In genomic region chr2:118510447-118511310, GRCm38 (mm10) we compare ENCODE assay signal across 8 mouse cellular contexts. TPM values are rescaled to one million over a fixed set of nuclear protein-coding genes. Genes with fewer than 3 reads are reported as not detected.
DNase-seq lines count a peak whose midpoint lies in the region; ATAC-seq and TF ChIP-seq lines count a peak whose summit lies in the region.

No protein-coding gene starts in this region.

- no peak for TF ChIP-seq POLR2A in liver, adult 2 months (IDR thresholded peaks at IDR 0.05; ENCODE audit: extremely low read depth, insufficient read depth, low read length)

- intact Hi-C loops in heart, postnatal 10 days (cut with DNase I), result loop anchor here (2.0 kb wide), 2 partner anchors 20 to 36 kb away; no protein-coding TSS in a partner anchor

- no peak overlapping the region for H3K27ac ChIP-seq in liver, adult 2 months (replicated peaks; ENCODE audit: insufficient read depth, low read depth, low read length)
- no peak overlapping the region for H3K27ac ChIP-seq in liver, embryonic 11.5 days (ENCODE audit: low read depth, low read length)
- no peak overlapping the region for H3K27ac ChIP-seq in forebrain, postnatal 0 days (ENCODE audit: low read depth, low read length)
- H3K27ac ChIP-seq in liver, embryonic 16.5 days (ENCODE audit: low read length), result no peak overlapping the region
- peak overlapping the region; percentile 60 for H3K27ac ChIP-seq in neural tube, embryonic 15.5 days (replicated peaks)

- no peaks in the 10 kb centered on the region for H3K36me3 ChIP-seq in liver, adult 2 months (ENCODE audit: control insufficient read depth, insufficient read depth, low read length)
- H3K36me3 ChIP-seq in liver, embryonic 11.5 days (ENCODE audit: control insufficient read depth, insufficient read depth, low read length), result no peaks in the 10 kb centered on the region
- H3K36me3 ChIP-seq in forebrain, postnatal 0 days (ENCODE audit: insufficient read depth), result no peaks in the 10 kb centered on the region
- H3K36me3 ChIP-seq in liver, embryonic 16.5 days (ENCODE audit: control insufficient read depth, insufficient read depth), result no peaks in the 10 kb centered on the region
- no peaks in the 10 kb centered on the region for H3K36me3 ChIP-seq in neural tube, embryonic 15.5 days

- no peak for ATAC-seq in liver, embryonic 11.5 days (replicated peaks; ENCODE audit: low FRiP score)
- peak; percentile 95 for ATAC-seq in forebrain, postnatal 0 days
- peak; percentile 24; the same call in 1 of the 2 replicates for ATAC-seq in liver, embryonic 16.5 days (ENCODE audit: low read depth)
- ATAC-seq in neural tube, embryonic 15.5 days (ENCODE audit: low FRiP score), result peak; percentile 91

- 47% methylated on average over 29 of the region's 29 CpGs for WGBS in liver, adult 2 months
- WGBS in liver, embryonic 11.5 days, result 70% methylated on average over 29 of the region's 29 CpGs
- 32% methylated on average over 29 of the region's 29 CpGs for WGBS in forebrain, postnatal 0 days
- 71% methylated on average over 29 of the region's 29 CpGs for WGBS in liver, embryonic 16.5 days (ENCODE audit: insufficient replicate concordance)
- 31% methylated on average over 29 of the region's 29 CpGs for WGBS in neural tube, embryonic 15.5 days

- peaks cover 12% of the 10 kb centered on the region for H3K4me1 ChIP-seq in liver, adult 2 months (ENCODE audit: control insufficient read depth, insufficient read depth, low read length)
- H3K4me1 ChIP-seq in liver, embryonic 11.5 days (replicated peaks; ENCODE audit: control insufficient read depth, insufficient read depth, low read length), result peaks cover 5% of the 10 kb centered on the region; the same call in 1 of the 2 replicates
- no peaks in the 10 kb centered on the region for H3K4me1 ChIP-seq in forebrain, postnatal 0 days (ENCODE audit: insufficient read depth)
- H3K4me1 ChIP-seq in liver, embryonic 16.5 days (ENCODE audit: control insufficient read depth, low read depth, low read length), result no peaks in the 10 kb centered on the region
- H3K4me1 ChIP-seq in neural tube, embryonic 15.5 days, result peaks cover 16% of the 10 kb centered on the region

- no peak overlapping the region for H3K4me3 ChIP-seq in liver, adult 2 months (ENCODE audit: insufficient read depth, low read depth, low read length)
- H3K4me3 ChIP-seq in liver, embryonic 11.5 days (ENCODE audit: low read depth, low read length), result no peak overlapping the region
- no peak overlapping the region for H3K4me3 ChIP-seq in forebrain, postnatal 0 days (ENCODE audit: low read depth, low read length)
- no peak overlapping the region for H3K4me3 ChIP-seq in liver, embryonic 16.5 days (ENCODE audit: low read depth, low read length)
- H3K4me3 ChIP-seq in neural tube, embryonic 15.5 days (replicated peaks), result no peak overlapping the region

- H3K4me2 ChIP-seq in liver, embryonic 11.5 days, result no peak overlapping the region
- H3K4me2 ChIP-seq in forebrain, postnatal 0 days (ENCODE audit: low read depth), result no peak overlapping the region
- H3K4me2 ChIP-seq in liver, embryonic 16.5 days (ENCODE audit: low read depth, low read length), result no peak overlapping the region
- no peak overlapping the region for H3K4me2 ChIP-seq in neural tube, embryonic 15.5 days

- H3K79me2 ChIP-seq in liver, adult 2 months (ENCODE audit: control insufficient read depth, insufficient read depth, low read length), result no peaks in the 10 kb centered on the region

- no peaks in the 10 kb centered on the region for H3K9me3 ChIP-seq in liver, embryonic 11.5 days (ENCODE audit: control insufficient read depth, low read length)
- no peaks in the 10 kb centered on the region for H3K9me3 ChIP-seq in forebrain, postnatal 0 days (ENCODE audit: low read length)
- no peaks in the 10 kb centered on the region for H3K9me3 ChIP-seq in liver, embryonic 16.5 days (replicated peaks; ENCODE audit: control insufficient read depth, low read length)
- no peaks in the 10 kb centered on the region for H3K9me3 ChIP-seq in neural tube, embryonic 15.5 days (replicated peaks)

- H3K9ac ChIP-seq in liver, adult 2 months (ENCODE audit: low read depth, low read length), result no peak overlapping the region
- no peak overlapping the region for H3K9ac ChIP-seq in liver, embryonic 11.5 days (ENCODE audit: low read depth, low read length)
- H3K9ac ChIP-seq in forebrain, postnatal 0 days, result no peak overlapping the region
- no peak overlapping the region for H3K9ac ChIP-seq in liver, embryonic 16.5 days (ENCODE audit: low read depth, low read length)
- H3K9ac ChIP-seq in neural tube, embryonic 15.5 days (replicated peaks), result no peak overlapping the region

- no peaks in the 10 kb centered on the region for H3K27me3 ChIP-seq in liver, adult 2 months (ENCODE audit: control insufficient read depth, insufficient read depth, low read length)
- H3K27me3 ChIP-seq in liver, embryonic 11.5 days (replicated peaks; ENCODE audit: control insufficient read depth, insufficient read depth, low read length), result no peaks in the 10 kb centered on the region
- no peaks in the 10 kb centered on the region for H3K27me3 ChIP-seq in forebrain, postnatal 0 days (ENCODE audit: insufficient read depth, low read length)
- no peaks in the 10 kb centered on the region for H3K27me3 ChIP-seq in liver, embryonic 16.5 days (ENCODE audit: control insufficient read depth, insufficient read depth, low read depth, low read length)
- peaks cover 8% of the 10 kb centered on the region; the same call in 1 of the 2 replicates for H3K27me3 ChIP-seq in neural tube, embryonic 15.5 days (replicated peaks)

- no peak for TF ChIP-seq CTCF in liver, adult 2 months (IDR thresholded peaks at IDR 0.05; ENCODE audit: low read depth, low read length)
- no peak for TF ChIP-seq CTCF in forebrain, postnatal 0 days (IDR thresholded peaks at IDR 0.05; ENCODE audit: low read depth)

- peak; percentile 95 for DNase-seq in liver, adult 2 months (ENCODE audit: extremely low read depth, low read depth, low spot score)
- no peak for DNase-seq in liver, embryonic 11.5 days (ENCODE audit: low spot score)
- peak; percentile 82 for DNase-seq in forebrain, postnatal 0 days
- DNase-seq in heart, postnatal 10 days, result peak; percentile 96 to 97
- DNase-seq in kidney, postnatal 36 days, result peak; percentile 99
- peak; percentile 81 to 89 for DNase-seq in urinary bladder, postnatal 4 days (ENCODE audit: low spot score in 2 of 2)

RNA-seq across cellular contexts. Expression of gene Srp14, which starts 31.2 kb away (rescaled TPM):
- total RNA-seq in liver, adult 2 months (2014; rRNA removed), result 59.7 and 72.8 TPM in 2 replicates
- 33.4 and 37.3 TPM in 2 replicates for polyA plus RNA-seq in liver, adult 2 months (2012; rRNA removed)
- 184 and 195 TPM in 2 replicates for polyA plus RNA-seq in liver, embryonic 11.5 days (2014; fragmentation: Nextera tagmentation; extraction: Ambion mirVana)
- total RNA-seq in forebrain, postnatal 0 days (2014; rRNA removed), result 180 and 252 TPM in 2 replicates
- polyA plus RNA-seq in forebrain, postnatal 0 days (2015; fragmentation: Nextera tagmentation; extraction: Ambion mirVana), result 357 and 411 TPM in 2 replicates
- 100 to 1,000 TPM; 121 to 126 TPM for total RNA-seq in heart, postnatal 10 days (2021)
- 85.3 and 92.3 TPM in 2 replicates for polyA plus RNA-seq in liver, embryonic 16.5 days (2015; fragmentation: Nextera tagmentation; extraction: Ambion mirVana)
- polyA plus RNA-seq in neural tube, embryonic 15.5 days (2015; fragmentation: Nextera tagmentation; extraction: Ambion mirVana), result 317 and 351 TPM in 2 replicates

RNA-seq across cellular contexts. Expression of gene Bmf, which starts 38.8 kb away (rescaled TPM):
- total RNA-seq in liver, adult 2 months (2014; rRNA removed), result 10.9 and 17.0 TPM in 2 replicates
- 3.9 and 5.7 TPM in 2 replicates for polyA plus RNA-seq in liver, adult 2 months (2012; rRNA removed)
- polyA plus RNA-seq in liver, embryonic 11.5 days (2014; fragmentation: Nextera tagmentation; extraction: Ambion mirVana), result 1.0 and 1.9 TPM in 2 replicates
- total RNA-seq in forebrain, postnatal 0 days (2014; rRNA removed), result 5.3 and 6.6 TPM in 2 replicates
- 1.2 and 1.3 TPM in 2 replicates for polyA plus RNA-seq in forebrain, postnatal 0 days (2015; fragmentation: Nextera tagmentation; extraction: Ambion mirVana)
- total RNA-seq in heart, postnatal 10 days (2021), result 10 to 100 TPM; 12.3 to 17.1 TPM
- polyA plus RNA-seq in liver, embryonic 16.5 days (2015; fragmentation: Nextera tagmentation; extraction: Ambion mirVana), result 0.59 and 0.62 TPM in 2 replicates
- polyA plus RNA-seq in neural tube, embryonic 15.5 days (2015; fragmentation: Nextera tagmentation; extraction: Ambion mirVana), result 2.0 and 3.6 TPM in 2 replicates
